Mouse (Mus musculus): ENCODE measurements around the gene Rnf157.

Rnf157 gene

DNA sequence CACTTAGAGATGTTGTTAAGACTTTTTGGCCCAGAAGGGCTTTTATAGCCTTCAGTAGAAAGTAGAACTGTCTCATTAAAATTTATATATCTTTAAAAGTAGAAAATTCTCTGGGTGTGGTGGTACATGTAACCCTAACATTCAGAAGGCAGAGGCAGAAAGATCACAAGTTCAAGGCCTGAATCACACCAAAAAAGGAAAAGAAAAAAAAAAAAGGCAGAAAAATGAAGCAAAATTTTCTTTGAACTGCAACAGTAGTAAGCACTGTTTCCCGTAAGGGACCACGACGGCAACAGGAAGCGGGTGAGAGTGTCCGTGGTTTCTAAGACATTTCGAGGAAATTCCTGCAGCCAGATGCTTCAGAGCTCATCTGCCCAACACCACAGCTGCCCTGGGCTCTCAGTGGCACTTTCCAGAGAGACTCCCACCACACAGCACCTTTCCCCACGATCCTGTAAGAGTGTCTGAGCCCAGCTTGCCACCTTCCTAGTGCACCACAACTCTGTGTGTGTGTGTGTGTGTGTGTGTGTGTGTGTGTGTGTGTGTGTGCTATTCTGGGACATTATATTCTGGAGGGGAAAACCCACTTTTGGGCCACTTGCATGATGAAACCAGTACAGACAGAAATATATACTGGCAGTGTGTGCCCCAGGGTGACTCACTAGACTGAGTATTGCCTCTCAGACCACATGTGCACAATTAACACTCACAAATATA, 35.7 kb downstream of the Rnf157 start:
- no peak for DNase-seq

DNA sequence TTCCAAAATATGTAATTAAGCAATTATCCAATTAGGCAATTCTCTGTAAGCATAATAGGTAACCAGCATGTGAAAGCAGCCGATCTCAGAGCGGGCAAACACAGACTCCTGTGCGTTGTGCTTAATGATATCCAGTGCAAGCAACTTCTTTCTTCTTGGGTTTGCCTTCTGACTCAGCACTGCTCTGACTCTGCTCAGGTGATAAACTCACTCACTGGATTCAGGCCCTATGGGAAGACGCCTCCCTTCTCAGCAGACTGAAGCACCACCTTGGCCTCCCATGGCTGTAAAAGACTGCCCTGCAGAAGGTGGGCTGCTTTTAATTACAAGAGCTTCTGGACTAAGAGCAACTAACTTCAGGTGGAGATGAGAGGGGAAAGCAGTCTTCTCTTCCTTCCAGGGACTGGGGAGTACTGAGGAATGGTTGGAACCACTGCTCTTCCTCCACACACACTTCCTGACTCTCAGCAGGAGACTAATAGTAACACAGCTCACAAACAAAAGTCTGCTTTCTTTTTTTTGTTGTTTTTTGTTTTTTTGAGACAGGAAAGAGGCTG, 40.9 kb downstream of the Rnf157 start:
- DNase-seq = no peak

DNA sequence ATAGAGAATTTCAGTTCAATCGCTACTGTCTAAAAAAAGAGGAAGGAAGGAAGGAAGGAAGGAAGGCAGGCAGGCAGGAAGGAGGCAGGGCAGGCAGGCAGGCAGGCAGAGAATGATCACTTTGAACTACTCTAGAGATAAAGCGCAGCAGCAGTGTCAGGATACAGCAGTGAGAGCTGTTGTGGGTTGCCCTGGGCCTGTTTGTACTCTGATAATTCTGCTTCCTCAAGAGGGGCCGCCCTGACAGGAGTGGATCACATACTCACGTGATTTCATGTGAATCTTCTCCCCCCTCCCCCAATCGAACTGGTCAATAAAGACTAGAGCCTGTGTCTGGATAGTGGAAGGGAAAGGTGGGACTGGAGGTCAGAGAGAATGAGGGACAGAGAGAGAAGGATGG, 43.2 kb downstream of the Rnf157 start:
- DNase-seq = no peak

DNA sequence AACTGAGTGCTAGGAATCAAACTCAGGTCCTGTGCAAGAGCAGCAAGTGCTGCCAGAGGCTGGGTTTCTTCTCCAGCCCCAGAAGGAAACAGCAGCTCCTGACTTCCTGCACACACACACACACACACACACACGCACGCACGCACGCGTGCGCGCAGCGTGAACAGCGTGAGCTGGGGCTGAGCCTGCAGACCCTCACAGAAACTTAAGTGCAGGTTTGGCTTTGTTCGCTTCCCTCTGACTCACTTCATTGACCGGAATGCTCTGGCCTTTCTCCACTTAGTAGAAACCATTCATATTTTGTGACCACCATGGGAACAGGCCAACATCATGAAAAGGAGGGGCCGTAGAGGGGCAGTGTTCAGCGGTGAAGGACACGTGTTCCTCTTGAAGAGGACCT, 43.8 kb downstream of the Rnf157 start:
- DNase-seq = no peak

DNA sequence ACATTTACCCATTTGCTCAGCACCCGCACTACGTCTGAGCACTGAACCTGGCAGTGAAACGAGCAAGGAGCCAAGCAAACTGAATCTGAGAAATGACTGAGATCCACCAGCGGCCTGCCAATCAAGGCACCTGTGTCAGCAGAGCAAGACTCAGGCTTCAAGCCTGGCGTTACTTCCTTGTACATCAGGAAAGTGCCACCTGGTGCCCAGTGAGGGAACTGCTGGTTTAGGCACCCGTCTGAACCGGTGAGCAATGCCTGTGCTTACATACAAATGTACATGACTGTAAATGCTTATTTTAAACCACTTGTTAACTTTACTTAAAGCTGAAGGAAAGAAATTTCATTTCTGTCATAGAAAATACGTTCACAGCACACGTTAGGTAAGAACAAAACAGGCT, 44.7 kb downstream of the Rnf157 start:
- DNase-seq = peak; percentile 86

DNA sequence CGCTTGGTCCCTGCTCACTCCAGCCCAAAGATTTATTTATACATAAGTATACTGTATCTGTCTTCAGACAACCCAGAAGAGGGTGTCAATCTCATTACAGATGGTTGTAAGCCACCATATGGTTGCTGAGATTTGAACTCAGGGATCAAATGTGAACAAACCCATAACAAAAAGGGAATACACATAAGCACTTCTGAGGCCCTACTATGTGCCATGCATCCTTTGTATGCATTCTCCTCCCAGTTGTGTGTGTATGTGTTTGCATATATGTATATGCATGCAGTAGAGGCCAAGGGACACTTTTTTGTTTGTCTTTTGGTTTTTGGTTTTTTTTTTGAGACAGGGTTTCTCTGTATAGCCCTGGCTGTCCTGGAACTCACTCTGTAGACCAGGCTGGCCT, 46.2 kb downstream of the Rnf157 start:
- DNase-seq = no peak

DNA sequence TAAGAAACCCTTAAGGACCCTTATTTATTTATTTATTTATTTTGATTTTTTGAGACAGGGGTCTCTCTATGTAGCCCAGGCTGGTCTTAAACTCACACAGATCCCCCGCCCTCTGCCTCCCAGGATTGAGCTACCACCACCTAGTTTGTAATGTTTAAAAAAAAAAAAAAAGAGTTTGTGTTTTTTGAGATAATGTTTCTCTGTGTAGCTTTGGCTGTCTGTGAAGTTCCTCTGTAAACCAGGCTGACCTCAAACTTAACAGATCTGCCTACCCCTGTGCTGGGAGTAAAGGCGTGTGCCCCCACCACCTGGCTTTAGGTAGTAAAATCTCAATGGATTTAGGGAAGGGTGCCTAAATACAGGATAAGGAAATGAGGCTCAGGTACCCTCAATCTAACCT, 46.7 kb downstream of the Rnf157 start:
- DNase-seq = no peak

DNA sequence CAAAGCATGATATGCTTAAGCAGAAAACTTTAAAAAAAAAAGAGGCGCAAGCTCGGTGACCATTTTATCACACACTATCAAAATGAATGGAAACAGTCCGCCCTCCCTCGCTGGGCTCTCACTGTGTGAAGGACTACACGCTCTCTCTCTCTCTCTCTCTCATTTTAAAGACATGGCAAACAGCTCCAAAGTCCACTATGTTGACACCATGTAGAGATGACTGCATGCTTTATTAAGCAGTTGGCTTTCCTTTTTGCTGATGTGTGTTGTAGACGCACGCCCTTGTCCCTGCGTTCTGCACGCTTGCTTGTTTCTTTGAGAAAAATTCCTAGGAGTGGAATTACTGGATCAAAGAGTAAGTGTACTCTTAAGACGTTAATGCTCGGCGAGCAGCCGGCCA, 47.4 kb downstream of the Rnf157 start:
- no peak for DNase-seq

DNA sequence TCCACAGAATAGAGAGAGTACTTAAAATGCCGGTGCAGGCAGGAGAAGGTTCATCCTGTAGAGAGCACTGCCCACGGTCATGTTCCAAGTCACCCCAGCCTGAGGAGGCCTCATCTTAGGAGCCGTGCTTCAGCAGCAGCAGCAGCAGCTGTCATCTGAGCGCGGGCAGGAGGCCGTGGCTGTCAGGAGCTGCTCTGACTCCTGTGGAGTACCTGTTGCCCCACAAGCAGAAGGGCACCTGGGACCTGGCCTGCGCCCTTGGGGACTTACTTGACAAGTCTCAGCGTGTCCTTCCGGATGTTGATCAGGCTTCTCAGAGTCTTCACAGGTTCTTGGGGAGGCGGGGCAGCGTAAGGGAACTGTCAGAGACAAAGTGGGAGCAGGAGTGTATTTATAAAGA, 50.8 kb downstream of the Rnf157 start:
- DNase-seq = no peak

DNA sequence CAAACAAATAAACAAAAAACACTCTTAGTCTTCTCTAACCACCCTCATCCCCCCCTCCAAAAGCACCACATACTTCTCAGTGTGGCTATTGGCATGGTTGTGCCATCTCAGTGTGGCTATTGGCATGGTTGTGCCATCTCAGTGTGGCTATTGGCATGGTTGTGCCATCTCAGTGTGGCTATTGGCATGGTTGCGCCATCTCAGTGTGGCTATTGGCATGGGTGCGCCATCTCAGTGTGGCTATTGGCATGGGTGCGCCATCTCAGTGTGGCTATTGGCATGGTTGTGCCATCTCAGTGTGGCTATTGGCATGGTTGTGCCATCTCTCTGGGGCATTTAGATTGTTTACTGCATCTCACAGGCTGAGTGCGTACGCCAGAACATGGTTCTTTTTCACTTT, 51.9 kb downstream of the Rnf157 start:
- peak; percentile 35 to 39 for DNase-seq

DNA sequence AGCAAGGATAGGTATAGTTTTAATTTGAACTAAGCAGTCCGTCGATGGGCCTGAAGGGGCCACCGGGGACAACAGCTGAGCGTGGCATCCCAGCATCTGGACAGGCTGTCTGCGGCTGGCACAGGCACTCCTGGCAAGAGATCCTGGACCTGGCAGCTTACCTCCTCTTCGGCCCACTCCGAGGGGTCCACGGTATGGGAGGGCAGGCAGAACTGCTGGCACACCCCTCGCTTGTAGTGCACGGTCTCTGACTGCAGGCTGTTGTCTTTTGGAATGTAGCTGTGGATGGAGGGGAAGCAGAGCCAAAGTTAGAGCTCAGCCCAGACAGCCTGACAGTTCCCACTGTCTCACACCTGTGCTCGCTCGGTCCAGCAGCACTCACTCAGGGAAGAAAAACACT, 53.2 kb downstream of the Rnf157 start:
- no peak for DNase-seq

DNA sequence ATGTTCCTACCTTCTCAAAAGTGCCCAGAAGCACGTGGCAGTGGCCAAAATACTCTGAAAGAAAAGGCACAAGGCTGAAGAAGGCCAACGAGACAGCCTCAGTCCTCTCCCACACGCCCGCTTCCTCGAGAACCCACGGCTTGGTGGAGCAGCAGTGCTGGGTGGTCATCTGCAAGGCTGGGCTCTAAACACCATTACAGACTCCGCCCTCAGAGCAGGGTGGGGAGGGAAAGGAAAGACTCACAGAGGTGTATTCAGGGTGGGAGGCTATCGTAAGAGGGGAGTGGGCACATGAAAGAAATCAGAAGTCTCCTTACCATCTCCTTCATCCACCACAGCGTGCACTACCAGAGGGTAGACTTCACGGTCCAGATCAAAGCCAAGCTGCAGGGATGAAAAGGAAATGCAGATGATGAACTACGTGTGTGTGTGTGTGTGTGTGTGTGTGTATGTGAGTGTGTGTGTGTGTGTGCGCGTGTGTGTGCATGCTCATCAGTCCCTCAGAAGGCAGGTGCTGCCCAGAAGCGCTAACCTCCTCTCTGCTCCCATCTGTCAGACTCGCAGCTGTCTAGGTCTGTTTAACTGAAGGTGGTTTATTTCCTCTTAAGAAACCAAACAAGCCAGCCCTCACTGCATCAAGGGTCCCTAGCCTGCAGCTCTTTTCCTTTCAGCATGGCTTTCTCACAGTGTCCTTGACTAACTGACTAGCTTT, 53.8 kb downstream of the Rnf157 start:
- DNase-seq = no peak

DNA sequence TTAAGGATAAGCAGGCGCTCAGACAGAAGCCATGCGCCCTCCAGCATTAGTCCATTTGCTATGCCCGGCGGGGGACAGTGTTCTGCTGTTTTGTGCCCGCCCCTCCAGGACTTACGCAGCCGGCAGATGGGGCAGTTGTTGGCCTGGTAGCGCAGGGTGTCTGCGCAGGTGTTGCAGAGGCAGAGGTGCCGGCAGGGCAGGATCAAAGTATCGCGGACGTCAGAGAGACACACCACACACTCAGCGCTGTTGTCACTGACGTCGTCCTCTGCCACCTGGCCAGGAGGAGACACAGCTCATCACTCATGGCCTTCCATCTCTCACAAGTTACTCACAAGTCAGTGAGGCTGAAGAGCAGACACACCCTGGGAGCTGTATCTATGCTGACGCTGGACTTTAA, 58.3 kb downstream of the Rnf157 start:
- DNase-seq = no peak

DNA sequence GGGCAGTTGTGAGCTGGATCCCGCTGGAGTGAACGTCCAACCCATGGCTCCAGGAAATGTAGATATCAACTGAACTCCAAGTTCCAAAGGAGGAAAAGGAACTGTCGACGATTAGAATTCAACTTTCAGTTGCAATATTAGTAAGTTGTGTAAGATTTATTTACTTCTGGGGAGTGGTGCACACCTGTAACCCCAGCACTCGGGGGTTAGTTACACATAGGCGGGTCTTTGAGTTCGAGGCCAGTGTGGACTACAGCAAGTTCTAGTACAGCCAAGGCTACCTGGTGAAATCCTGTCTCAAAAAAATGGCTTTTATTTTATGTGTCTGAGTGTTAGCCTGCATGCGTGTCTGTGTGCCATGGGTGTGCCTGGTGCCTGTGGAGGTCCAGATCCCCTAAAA, 59.3 kb downstream of the Rnf157 start:
- DNase-seq = no peak

DNA sequence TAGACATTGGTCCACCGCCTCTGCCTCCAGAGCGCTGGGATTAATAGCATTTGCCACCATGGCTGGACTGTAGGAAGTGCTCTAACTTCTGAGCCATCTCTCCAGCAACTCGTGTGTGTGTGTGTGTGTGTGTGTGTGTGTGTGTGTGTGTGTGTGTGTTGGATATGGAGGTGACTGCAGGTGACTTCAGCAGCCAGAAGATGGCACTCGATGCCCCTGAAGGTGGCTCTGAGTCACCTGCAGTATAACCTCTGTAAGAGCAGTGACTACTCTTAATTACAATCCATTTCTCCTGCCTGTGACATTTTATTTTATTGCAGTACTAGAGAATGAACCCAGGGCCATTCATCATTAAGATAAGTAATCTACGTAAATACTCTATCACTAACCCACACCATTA, 61.5 kb downstream of the Rnf157 start:
- DNase-seq = no peak

DNA sequence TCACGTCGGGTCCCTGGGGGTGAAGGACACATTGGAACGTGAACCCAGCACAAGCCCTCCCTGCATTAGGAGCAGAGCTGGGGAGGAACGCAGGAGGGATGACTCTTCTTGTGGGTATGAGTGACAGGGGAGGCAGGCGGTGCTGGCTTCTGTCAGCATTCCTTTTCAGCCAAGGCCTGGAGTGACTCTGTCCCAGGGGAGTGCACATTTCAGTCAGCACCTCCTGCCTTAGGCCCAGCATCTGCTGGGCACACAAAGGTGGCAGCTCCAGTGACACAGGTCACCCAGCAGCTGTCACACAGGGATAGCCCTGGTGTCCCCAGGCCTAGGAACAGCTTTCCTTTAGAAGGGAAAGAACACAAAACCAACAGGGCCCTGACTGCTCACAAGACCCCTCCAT, 64.9 kb downstream of the Rnf157 start:
- DNase-seq = no peak

DNA sequence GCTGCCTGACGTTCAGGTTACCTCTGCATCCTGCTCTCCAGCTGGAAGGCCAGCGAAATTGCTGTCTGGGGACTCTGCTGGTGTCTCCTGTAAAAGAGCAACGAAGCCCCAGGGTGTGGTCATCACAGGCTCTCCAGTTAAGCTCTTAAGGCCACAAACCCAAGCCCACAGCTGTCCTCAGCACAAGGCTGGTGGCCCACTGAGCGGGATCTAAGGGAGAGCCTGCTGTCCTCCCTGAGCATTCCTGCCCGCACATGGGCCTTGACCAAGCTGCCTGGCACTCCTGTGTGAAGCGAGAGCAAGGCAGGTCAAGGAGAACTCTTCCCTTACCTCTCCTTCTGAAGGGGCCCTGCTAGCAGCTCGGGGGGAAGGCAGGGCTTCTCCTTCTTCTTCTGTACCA, 65.8 kb downstream of the Rnf157 start:
- no peak for DNase-seq

DNA sequence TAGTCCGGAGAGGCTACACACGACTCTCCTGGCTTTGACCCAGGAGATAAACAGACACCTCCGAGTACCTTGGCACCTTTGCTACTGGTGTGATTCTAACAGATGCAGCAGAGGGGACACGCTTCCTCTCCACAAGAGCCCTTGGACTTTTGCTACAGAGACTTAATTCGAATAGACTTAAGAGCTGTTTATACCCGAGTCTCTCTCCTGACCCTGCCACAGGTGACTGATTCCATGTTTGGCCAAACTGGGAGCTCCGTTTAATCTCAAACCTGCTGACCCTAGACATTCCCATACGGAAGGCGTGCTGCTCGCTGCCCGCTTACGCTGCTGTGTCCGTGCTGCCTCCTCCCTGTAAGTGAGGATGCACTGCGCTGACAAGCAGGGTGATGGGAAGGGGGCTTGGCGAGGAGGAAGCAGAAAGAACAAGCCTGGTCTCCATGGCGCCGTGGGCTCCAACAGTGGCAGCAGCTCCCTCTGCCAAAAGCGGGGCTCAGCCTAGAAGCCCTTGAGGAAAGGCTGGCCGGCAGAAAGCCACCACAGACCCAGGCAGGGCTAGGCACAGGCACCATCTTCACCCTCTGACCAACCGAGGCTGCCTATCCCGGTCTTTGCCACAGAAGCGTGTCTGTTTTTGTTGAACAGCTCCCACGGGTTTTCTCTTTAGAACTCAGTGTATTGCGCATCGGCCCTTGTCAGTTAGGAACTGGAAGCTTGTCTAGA, 70.6 kb downstream of the Rnf157 start:
- no peak for DNase-seq

DNA sequence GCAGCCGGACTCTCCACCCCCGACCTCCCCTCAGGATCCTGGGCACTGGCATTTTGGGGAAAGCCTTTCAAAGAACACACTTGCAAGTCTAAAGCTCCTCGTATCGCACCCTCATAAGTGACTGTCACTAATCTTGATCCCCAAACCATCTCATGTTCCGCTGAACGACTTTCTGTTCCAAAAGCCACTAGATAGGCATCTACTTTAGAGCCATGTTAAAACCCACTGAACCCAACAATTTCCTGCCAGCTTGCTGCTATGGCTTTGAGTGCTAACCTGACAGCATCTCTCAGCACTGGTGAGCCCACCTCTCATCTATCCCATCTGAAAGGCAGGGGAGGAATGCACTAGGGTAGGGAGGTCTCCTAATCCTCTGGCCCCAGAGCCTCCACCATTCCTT, 75.3 kb downstream of the Rnf157 start:
- no peak for DNase-seq

DNA sequence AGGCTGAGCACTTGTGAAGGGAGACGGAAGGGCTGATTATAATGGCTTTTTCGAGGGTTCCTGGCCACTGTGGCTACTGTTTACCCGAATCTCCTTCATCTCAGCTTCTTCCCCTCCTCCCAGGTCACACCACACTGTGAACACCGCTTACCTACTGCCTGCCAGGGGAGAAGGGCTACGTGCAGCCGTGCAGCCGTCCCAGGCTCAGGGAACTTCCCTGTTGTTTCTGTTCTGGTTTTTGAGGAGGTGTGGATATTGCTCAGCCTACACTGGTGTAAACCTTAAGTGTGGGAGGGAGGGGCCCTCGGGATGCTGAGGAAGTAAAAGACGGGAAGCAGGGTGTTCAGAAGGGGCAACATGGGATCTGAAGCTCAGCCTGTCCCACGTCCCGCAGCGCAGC, 75.8 kb downstream of the Rnf157 start:
- no peak for DNase-seq

DNA sequence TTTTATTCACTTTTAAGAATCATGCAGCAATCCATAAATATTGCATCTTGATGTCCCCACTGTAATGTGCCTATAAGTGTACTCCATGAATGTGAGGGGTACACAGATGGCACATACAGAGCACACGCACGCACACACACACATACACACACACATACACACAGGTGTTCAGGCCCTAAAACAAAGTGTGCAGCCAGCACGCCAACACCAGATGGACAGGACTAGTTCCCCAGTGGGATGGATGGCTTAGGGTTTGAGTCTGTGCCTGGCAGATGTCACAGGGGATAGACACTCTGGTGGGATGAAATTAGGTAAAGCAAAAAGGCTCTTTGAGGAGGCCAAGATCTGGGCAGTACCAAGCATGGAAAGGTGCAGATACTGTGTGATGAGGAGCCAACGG, 76.4 kb downstream of the Rnf157 start:
- DNase-seq = no peak

DNA sequence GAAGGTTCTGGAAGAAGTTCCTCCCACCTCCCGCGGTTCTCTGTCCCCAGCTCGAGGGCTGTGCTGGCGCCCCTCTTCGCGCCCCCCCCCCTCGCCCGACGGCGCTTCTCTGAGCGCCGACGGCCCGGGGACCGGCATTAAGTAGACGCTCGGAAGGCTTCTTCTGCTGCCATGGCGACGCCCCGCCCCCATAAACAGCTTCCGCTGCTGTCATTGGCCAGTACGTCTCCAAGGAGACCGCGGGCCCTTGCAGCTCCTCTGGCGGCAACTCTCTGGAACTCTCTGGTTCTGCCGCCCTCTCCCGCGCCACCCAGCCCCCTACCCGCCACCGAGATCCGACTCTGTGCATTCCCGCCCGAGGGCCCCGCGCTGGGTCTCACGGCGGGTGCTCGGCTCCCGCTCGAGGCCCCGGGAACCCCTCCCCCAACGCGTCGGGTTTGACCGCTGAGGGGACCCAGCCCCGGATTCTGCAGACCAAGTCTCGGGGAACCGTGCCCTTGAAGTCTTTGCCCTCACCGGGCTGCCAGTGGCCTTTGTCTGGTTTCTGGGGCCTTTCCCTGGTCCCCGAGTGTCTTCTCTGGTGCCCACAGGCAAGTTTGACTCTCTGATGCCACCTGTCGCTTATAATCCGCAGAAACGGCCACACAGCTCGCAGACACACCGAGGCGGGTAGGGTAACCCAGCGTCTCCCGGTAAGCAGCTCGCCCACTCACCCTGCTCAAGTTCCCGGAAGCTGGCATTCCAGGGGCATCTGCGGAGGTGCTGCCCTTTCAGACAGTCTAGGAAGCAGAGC, 77.4 kb downstream of the Rnf157 start, which contains the start of gene Foxj1:
Gene Foxj1, minus strand, starts transcription at position 156 of the 793 bp plus-strand sequence.
- peak; percentile 80 to 85 for DNase-seq

DNA sequence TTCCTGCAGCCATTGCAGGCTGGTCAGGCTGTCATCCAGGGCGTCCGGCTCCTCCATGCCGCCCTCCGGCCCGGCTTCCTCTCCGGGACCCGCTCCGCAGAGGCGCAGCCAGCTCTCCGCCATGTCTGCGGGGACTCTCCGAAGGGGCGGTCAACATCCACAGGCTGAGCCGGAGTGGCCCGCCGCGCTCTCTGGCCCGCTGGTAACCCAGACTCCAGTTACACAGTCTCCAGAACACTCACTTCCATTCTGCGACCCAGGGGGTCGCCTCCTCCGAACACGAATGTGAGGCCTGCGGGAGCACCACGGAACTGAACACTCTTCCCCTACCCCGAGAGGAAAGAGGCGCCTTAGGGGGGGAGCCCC, 78.4 kb downstream of the Rnf157 start:
- no peak for DNase-seq

Measured in cerebellum, adult 18-20 months (tissue).